Mouse (Mus musculus): ENCODE measurements around the gene Sco1. TPM values are rescaled to one million over a fixed set of nuclear protein-coding genes. Genes with fewer than 3 reads are reported as not detected.

Sco1 gene
- polyA plus RNA-seq, 1 experiment from 2014 or later = 24.9 TPM

GRCm38 (mm10) chr11:67077435-67077834 lies 25.0 kb downstream of the Sco1 start:
- Histone ChIP-seq H3K9me3 (replicated peaks; ENCODE audit: control insufficient read depth, low read length) (no peaks in the 10 kb centered on the region), H3K27me3 (ENCODE audit: control insufficient read depth, insufficient read depth, low read length) (no peaks in the 10 kb centered on the region), H3K27ac (ENCODE audit: low read depth, low read length) (no peak overlapping the region), H3K4me1 (ENCODE audit: control insufficient read depth, insufficient read depth, low read length) (0 out of 2 replicates have a peak, but pooled peaks cover 2% of the 10 kb centered on the region), H3K4me2 (no peak overlapping the region), H3K9ac (ENCODE audit: low read depth, low read length) (no peak overlapping the region), H3K36me3 (ENCODE audit: control insufficient read depth, insufficient read depth, low read length) (no peaks in the 10 kb centered on the region), H3K4me3 (ENCODE audit: low read depth, low read length) (no peak overlapping the region)
- WGBS (ENCODE audit: insufficient replicate concordance) = 52% methylated on average over 3 of the region's 3 CpGs
- no peak for ATAC-seq (replicated peaks; ENCODE audit: insufficient number of reproducible peaks, low FRiP score, low TSS enrichment)

DNA sequence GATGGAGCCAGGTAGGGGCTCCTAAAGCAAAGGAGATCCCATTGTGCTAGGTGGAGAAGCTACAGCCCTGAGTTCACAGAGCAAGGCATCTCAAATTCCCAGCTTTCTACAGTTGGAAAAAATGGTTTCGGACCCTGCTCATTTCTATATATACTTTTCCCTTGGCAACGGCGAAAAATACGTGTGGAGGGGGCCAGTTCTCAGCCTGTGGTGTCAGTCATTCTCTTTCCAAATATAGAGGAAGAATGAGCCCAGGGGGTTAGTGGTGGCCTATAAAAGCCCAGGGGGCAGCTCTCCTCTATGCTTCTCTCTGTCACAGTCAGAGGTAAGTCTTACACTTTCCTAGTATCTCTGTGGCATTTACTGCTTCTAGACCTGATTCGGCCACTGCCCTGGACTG lies 25.5 kb downstream of the Sco1 start, which contains the start of gene Myh3:
Gene Myh3, plus strand, starts transcription at position 301 of the 400 bp plus-strand sequence.
- Histone ChIP-seq H3K27ac (ENCODE audit: low read depth, low read length) (no peak within 1 kb of the TSS), H3K4me1 (ENCODE audit: control insufficient read depth, insufficient read depth, low read length) (0 out of 2 replicates have a peak, but pooled peaks cover 2% of the 10 kb centered on the region), H3K9me3 (replicated peaks; ENCODE audit: control insufficient read depth, low read length) (no peaks in the 10 kb centered on the region), H3K27me3 (ENCODE audit: control insufficient read depth, insufficient read depth, low read length) (peaks cover 2% of the 10 kb centered on the region; the same call in 1 of the 2 replicates), H3K4me2 (no peak within 1 kb of the TSS), H3K36me3 (ENCODE audit: control insufficient read depth, insufficient read depth, low read length) (no peaks in the 10 kb centered on the region), H3K4me3 (ENCODE audit: low read depth, low read length) (no peak within 1 kb of the TSS), H3K9ac (ENCODE audit: low read depth, low read length) (no peak within 1 kb of the TSS)
- ATAC-seq (replicated peaks; ENCODE audit: insufficient number of reproducible peaks, low FRiP score, low TSS enrichment) = no peak
- WGBS (ENCODE audit: insufficient replicate concordance) = 77% methylated on average over 5 of the region's 5 CpGs

DNA sequence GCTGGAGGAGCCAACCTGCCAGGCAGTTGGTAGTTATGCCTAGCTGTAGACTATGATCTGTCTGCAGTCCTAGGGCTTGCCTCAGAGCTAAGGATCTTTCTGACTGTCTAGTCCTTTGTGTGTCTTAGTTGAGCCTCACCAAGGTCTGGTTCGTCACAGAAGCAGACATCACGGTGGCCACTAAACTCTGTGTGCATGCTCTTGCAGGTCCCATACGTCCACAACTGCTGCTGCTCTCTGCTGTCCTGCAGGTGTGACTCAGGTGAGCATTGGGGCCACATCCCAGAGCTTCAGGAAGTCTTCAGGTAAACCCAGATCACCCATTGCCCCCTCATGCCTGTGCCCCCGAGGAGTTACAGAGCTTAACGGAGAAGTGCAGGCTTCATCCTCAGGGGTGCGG lies 26.4 kb downstream of the Sco1 start:
- ATAC-seq (replicated peaks; ENCODE audit: insufficient number of reproducible peaks, low FRiP score, low TSS enrichment) = no peak
- 80% methylated on average over 6 of the region's 6 CpGs for WGBS (ENCODE audit: insufficient replicate concordance)

DNA sequence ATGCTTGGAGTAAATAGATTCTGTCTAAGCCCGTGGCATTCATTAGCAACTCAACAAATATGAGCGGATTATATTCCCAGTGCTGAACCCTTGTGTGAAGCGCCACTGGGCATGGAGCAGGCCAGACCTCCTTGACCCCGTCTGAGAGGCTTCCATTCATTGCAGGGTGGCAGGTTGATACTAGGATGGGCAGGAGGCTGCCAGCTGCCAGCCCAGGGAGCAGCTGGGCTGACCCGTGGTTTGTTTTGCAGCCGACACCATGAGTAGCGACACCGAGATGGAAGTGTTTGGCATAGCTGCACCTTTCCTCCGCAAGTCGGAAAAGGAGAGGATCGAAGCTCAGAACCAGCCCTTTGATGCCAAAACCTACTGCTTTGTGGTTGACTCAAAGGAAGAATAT lies 27.3 kb downstream of the Sco1 start:
- H3K36me3 ChIP-seq (ENCODE audit: control insufficient read depth, insufficient read depth, low read length) = no peaks in the 10 kb centered on the region
- WGBS (ENCODE audit: insufficient replicate concordance) = 70% methylated on average over 11 of the region's 11 CpGs
- peaks cover 19% of the 10 kb centered on the region for H3K27me3 ChIP-seq (ENCODE audit: control insufficient read depth, insufficient read depth, low read length)
- no peak overlapping the region for H3K4me2 ChIP-seq
- H3K27ac ChIP-seq (ENCODE audit: low read depth, low read length) = no peak overlapping the region
- no peak overlapping the region for H3K4me3 ChIP-seq (ENCODE audit: low read depth, low read length)
- H3K4me1 ChIP-seq (ENCODE audit: control insufficient read depth, insufficient read depth, low read length) = 0 out of 2 replicates have a peak, but pooled peaks cover 2% of the 10 kb centered on the region
- ATAC-seq (replicated peaks; ENCODE audit: insufficient number of reproducible peaks, low FRiP score, low TSS enrichment) = no peak
- H3K9ac ChIP-seq (ENCODE audit: low read depth, low read length) = no peak overlapping the region
- H3K9me3 ChIP-seq (replicated peaks; ENCODE audit: control insufficient read depth, low read length) = no peaks in the 10 kb centered on the region

More for the DNA sequence above, 26.4 kb downstream of the Sco1 start:
- H3K4me1 ChIP-seq (ENCODE audit: control insufficient read depth, insufficient read depth, low read length) = 0 out of 2 replicates have a peak, but pooled peaks cover 2% of the 10 kb centered on the region
- peaks cover 11% of the 10 kb centered on the region for H3K27me3 ChIP-seq (ENCODE audit: control insufficient read depth, insufficient read depth, low read length)
- no peak overlapping the region for H3K9ac ChIP-seq (ENCODE audit: low read depth, low read length)
- no peak overlapping the region for H3K27ac ChIP-seq (ENCODE audit: low read depth, low read length)
- H3K4me2 ChIP-seq = no peak overlapping the region
- no peaks in the 10 kb centered on the region for H3K36me3 ChIP-seq (ENCODE audit: control insufficient read depth, insufficient read depth, low read length)
- no peaks in the 10 kb centered on the region for H3K9me3 ChIP-seq (replicated peaks; ENCODE audit: control insufficient read depth, low read length)
- no peak overlapping the region for H3K4me3 ChIP-seq (ENCODE audit: low read depth, low read length)

DNA sequence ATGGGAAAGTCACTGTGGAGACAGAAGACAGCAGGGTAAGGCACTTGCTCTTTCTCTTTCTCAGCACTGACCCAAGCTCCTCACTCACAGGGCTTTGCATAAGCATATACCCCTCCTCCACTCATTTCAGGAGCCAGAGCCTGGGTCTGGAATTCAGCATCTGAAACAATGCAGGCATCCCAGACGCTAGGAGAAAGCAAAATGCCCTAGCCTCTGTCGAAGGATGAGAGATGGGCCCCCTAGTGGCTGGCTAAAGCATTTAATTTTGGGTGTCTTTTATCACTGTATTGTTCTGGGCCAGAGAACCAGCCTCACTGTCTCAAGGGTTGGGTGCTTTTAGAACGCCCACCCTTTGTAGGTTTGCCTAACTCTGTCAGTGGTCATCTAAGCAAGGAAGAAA lies 27.7 kb downstream of the Sco1 start:
- Histone ChIP-seq H3K4me1 (ENCODE audit: control insufficient read depth, insufficient read depth, low read length) (0 out of 2 replicates have a peak, but pooled peaks cover 2% of the 10 kb centered on the region), H3K4me3 (ENCODE audit: low read depth, low read length) (no peak overlapping the region), H3K27ac (ENCODE audit: low read depth, low read length) (no peak overlapping the region), H3K27me3 (ENCODE audit: control insufficient read depth, insufficient read depth, low read length) (peaks cover 22% of the 10 kb centered on the region), H3K36me3 (ENCODE audit: control insufficient read depth, insufficient read depth, low read length) (no peaks in the 10 kb centered on the region), H3K9me3 (replicated peaks; ENCODE audit: control insufficient read depth, low read length) (no peaks in the 10 kb centered on the region), H3K4me2 (no peak overlapping the region), H3K9ac (ENCODE audit: low read depth, low read length) (no peak overlapping the region)
- WGBS (ENCODE audit: insufficient replicate concordance) = 6% methylated on average over 3 of the region's 3 CpGs
- no peak for ATAC-seq (replicated peaks; ENCODE audit: insufficient number of reproducible peaks, low FRiP score, low TSS enrichment)

- peak; percentile 81 for ATAC-seq (replicated peaks; ENCODE audit: insufficient number of reproducible peaks, low FRiP score, low TSS enrichment)
- H3K27ac ChIP-seq (ENCODE audit: low read depth, low read length) = no peak overlapping the region
- H3K27me3 ChIP-seq (ENCODE audit: control insufficient read depth, insufficient read depth, low read length) = peaks cover 22% of the 10 kb centered on the region
- no peak overlapping the region for H3K9ac ChIP-seq (ENCODE audit: low read depth, low read length)
- no peak overlapping the region for H3K4me3 ChIP-seq (ENCODE audit: low read depth, low read length)
- 9% methylated on average over 10 of the region's 11 CpGs for WGBS (ENCODE audit: insufficient replicate concordance)
- 0 out of 2 replicates have a peak, but pooled peaks cover 2% of the 10 kb centered on the region for H3K4me1 ChIP-seq (ENCODE audit: control insufficient read depth, insufficient read depth, low read length)
- no peaks in the 10 kb centered on the region for H3K36me3 ChIP-seq (ENCODE audit: control insufficient read depth, insufficient read depth, low read length)
- no peaks in the 10 kb centered on the region for H3K9me3 ChIP-seq (replicated peaks; ENCODE audit: control insufficient read depth, low read length)
- H3K4me2 ChIP-seq = peak overlapping the region; percentile 34; the same call in 1 of the 2 replicates
Observed at GRCm38 (mm10) chr11:67081125-67081649, 28.7 kb downstream of the Sco1 start.

- no peak overlapping the region for H3K4me2 ChIP-seq
- no peak overlapping the region for H3K27ac ChIP-seq (ENCODE audit: low read depth, low read length)
- 75% methylated on average over 7 of the region's 7 CpGs for WGBS (ENCODE audit: insufficient replicate concordance)
- H3K36me3 ChIP-seq (ENCODE audit: control insufficient read depth, insufficient read depth, low read length) = no peaks in the 10 kb centered on the region
- 0 out of 2 replicates have a peak, but pooled peaks cover 2% of the 10 kb centered on the region for H3K4me1 ChIP-seq (ENCODE audit: control insufficient read depth, insufficient read depth, low read length)
- peaks cover 22% of the 10 kb centered on the region for H3K27me3 ChIP-seq (ENCODE audit: control insufficient read depth, insufficient read depth, low read length)
- H3K9me3 ChIP-seq (replicated peaks; ENCODE audit: control insufficient read depth, low read length) = no peaks in the 10 kb centered on the region
- ATAC-seq (replicated peaks; ENCODE audit: insufficient number of reproducible peaks, low FRiP score, low TSS enrichment) = no peak
- no peak overlapping the region for H3K9ac ChIP-seq (ENCODE audit: low read depth, low read length)
- H3K4me3 ChIP-seq (ENCODE audit: low read depth, low read length) = no peak overlapping the region
Observed at GRCm38 (mm10) chr11:67082188-67082587, 29.7 kb downstream of the Sco1 start.

- H3K4me1 ChIP-seq (ENCODE audit: control insufficient read depth, insufficient read depth, low read length) = 0 out of 2 replicates have a peak, but pooled peaks cover 2% of the 10 kb centered on the region
- no peak overlapping the region for H3K4me3 ChIP-seq (ENCODE audit: low read depth, low read length)
- no peaks in the 10 kb centered on the region for H3K36me3 ChIP-seq (ENCODE audit: control insufficient read depth, insufficient read depth, low read length)
- H3K27ac ChIP-seq (ENCODE audit: low read depth, low read length) = no peak overlapping the region
- no peaks in the 10 kb centered on the region for H3K9me3 ChIP-seq (replicated peaks; ENCODE audit: control insufficient read depth, low read length)
- no peak overlapping the region for H3K9ac ChIP-seq (ENCODE audit: low read depth, low read length)
- peaks cover 22% of the 10 kb centered on the region for H3K27me3 ChIP-seq (ENCODE audit: control insufficient read depth, insufficient read depth, low read length)
- no peak for ATAC-seq (replicated peaks; ENCODE audit: insufficient number of reproducible peaks, low FRiP score, low TSS enrichment)
- no peak overlapping the region for H3K4me2 ChIP-seq
- WGBS (ENCODE audit: insufficient replicate concordance) = 79% methylated on average over 13 of the region's 13 CpGs
Observed at GRCm38 (mm10) chr11:67082793-67083192, 30.3 kb downstream of the Sco1 start.

DNA sequence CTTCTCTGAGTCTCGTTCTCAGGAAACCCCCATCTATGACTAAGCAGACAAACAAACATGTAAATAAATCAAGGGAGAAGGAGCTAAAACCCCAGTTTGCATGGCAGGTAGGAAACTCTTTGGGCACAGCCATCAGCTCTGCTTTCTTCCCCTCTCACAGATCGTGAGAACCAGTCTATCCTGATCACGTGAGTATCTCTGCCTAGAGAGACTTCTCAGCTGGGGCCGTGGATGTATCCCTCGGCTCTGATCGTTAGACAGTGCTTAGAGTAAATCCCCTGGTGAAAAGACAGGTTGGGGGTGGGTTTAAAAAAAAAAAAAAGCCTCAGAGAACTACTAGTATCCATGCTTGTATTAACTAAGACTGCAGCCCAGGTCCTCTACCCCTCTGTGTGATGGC lies 30.8 kb downstream of the Sco1 start:
- WGBS (ENCODE audit: insufficient replicate concordance) = 69% methylated on average over 6 of the region's 6 CpGs
- no peak for ATAC-seq (replicated peaks; ENCODE audit: insufficient number of reproducible peaks, low FRiP score, low TSS enrichment)
- Histone ChIP-seq H3K27me3 (ENCODE audit: control insufficient read depth, insufficient read depth, low read length) (peaks cover 22% of the 10 kb centered on the region), H3K9ac (ENCODE audit: low read depth, low read length) (no peak overlapping the region), H3K4me1 (ENCODE audit: control insufficient read depth, insufficient read depth, low read length) (0 out of 2 replicates have a peak, but pooled peaks cover 2% of the 10 kb centered on the region), H3K4me3 (ENCODE audit: low read depth, low read length) (no peak overlapping the region), H3K36me3 (ENCODE audit: control insufficient read depth, insufficient read depth, low read length) (no peaks in the 10 kb centered on the region), H3K27ac (ENCODE audit: low read depth, low read length) (no peak overlapping the region), H3K9me3 (replicated peaks; ENCODE audit: control insufficient read depth, low read length) (no peaks in the 10 kb centered on the region), H3K4me2 (no peak overlapping the region)

Measured in heart, embryonic 11.5 days (tissue).